Mouse (Mus musculus) heart, adult 8-10 months (tissue): ENCODE measurements around the gene Nradd. TPM values are rescaled to one million over a fixed set of nuclear protein-coding genes. Genes with fewer than 3 reads are reported as not detected.

Source experiments
- DNase-seq: peaks from one replicate; pipeline ENCODE4 v3.0.0; 2022; ENCODE audit warnings: low spot score
- total RNA-seq, 4 experiments: library from RNA; stranded (reverse); gene quantifications; 2 replicates each; pipeline ENCODE4 v1.2.4; 2022

Gene Nradd
- total RNA-seq, 4 experiments from 2014 or later = 0.79 to 1.4 (median 0.97) TPM

DNA sequence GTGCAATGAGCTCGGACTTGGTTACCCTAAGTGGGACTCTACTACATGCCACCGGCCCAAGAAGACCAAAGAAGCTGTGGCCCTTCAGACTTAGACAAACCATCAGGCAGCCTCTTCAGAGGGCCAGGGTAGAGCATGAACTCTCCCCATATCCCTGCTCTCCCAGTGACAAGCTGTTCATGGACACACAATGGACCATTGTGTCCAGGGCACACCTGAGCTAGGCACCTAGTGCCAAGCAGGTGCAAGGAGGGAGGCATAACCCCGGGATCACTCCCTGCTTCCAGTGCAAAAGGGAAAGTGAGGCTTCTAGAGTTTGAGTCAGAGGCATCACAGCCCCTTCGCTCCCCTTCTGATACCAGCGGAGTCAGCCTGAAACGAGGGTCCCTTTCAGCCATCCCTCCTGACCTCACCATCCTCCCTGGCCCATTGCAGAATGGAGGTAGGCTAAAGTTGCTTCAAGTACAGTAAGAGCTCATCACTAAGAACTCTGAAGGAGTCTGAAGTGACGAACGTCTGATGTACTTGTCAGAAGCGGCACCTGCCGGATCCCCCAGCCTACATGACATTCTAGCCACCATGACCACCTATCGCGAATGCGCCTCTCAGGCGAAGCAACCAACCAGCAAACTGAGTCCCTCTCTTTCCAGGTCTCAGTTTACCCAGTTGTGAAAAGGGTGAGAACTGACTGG lies 28.9 kb upstream of the Nradd start:
- DNase-seq = no peak

DNA sequence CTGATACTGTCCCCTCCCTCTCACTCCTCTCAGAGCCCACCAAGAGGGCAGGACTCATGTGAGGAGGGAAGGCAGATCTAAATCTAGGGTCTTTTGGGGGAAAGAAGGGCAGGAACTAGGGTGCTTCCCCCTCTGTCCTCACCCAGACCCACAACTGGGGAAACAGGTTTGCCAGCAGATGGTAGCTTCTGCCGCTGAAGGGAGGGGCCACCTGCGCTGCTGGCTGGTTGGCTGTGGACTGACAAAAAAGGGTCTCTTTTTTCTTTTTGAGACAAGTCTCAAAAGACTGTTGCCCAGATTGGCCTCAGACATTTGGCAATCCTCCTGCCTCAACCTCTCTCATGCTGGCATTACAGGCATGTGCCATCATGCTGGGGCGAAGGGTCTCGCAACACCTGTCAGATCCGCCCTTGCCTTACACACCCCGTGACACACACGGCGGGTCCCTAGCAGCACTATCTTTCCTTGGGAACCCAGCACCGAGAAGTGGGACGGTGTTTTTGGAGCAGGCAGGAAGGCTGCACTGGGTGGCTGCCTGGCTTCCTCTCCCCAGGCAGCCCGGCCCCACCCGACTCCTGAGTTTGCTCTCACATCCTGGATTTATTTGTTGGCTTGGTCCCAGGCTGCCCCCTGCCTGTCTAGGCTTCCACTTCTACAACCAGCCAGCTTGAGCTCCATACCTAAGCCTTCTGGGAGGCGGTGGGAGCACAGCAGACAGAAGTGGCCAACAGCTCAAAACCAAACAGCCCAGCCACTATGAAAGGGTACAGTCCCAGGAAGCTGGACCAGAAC lies 27.9 kb upstream of the Nradd start:
- peak; percentile 68 for DNase-seq

DNA sequence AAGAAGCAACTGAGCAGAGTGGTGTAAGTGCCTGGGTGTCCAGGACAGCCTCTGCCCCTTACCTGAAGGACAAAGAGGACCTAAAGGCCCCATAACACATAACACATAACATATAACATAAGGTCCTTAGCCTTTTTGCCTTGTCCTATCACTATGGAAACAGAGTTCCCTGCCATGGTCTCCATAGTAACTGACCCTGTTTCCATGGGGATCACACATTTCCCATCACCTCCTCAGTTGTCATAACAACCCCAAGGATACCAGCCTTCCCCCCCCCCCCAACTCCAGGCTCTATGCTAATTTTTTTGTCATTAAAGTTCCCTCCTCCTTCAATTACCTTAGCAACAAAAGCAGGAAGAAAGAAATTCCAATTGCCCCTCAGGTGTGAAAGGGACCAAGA lies 25.5 kb upstream of the Nradd start:
- DNase-seq = no peak

DNA sequence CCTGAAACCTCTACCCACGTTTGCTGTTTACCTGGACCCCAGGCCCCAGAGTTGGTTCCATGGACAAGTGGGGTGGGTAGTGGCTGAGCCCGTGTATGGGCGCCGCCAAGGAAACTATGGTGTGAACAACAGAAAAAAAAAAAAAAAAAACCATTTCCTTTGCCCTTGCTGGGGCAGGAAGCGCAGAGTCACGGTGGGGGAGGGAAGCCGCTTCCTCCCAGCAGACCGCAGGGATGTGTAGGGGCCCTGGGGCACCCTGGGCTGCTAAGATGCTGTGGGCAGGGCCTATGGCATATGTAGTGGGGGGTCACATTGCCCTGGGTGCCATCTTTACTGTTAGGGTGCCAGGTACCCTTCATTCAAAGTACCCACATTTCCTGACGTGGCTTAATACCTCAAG lies 21.0 kb upstream of the Nradd start:
- no peak for DNase-seq

DNA sequence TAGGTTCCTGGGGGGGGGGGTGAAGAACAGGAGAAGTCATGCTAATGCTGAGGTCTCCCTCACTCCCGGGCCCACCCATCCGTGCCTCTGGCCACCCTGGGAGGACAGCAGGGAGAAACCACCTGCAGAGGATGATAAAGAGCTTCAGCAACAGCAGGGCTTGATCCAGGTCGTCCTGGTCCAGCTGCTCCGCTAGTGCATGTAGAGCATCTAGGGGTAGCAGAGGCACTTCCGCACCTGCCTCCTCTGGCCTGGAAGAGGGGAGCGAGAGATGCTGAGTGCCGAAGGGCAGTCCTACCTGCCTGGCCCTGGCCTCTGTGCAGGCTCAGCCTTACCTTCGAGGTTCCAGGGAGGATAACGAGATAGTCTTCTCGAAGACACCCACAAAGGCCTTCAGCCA lies 20.0 kb upstream of the Nradd start:
- no peak for DNase-seq

DNA sequence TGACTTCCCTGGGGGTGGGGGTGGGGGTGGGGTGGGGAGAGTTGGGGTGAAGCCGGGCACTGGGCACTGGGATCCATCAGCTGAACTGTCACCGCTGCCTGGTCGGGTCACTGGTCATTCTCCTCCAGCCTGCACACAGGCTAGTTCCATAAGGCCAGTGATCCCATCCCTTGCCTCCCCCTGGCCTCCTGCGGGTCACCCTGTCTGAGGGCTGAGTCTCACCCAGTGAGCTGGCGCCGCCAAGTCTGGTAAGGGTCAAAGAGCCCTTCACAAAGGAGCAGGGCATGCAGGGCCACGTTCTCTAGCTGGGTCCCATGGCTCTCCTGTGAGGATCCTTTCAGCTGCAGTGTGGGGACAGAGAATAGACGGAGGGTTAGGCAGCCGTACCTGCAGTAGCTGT lies 19.5 kb upstream of the Nradd start:
- no peak for DNase-seq

DNA sequence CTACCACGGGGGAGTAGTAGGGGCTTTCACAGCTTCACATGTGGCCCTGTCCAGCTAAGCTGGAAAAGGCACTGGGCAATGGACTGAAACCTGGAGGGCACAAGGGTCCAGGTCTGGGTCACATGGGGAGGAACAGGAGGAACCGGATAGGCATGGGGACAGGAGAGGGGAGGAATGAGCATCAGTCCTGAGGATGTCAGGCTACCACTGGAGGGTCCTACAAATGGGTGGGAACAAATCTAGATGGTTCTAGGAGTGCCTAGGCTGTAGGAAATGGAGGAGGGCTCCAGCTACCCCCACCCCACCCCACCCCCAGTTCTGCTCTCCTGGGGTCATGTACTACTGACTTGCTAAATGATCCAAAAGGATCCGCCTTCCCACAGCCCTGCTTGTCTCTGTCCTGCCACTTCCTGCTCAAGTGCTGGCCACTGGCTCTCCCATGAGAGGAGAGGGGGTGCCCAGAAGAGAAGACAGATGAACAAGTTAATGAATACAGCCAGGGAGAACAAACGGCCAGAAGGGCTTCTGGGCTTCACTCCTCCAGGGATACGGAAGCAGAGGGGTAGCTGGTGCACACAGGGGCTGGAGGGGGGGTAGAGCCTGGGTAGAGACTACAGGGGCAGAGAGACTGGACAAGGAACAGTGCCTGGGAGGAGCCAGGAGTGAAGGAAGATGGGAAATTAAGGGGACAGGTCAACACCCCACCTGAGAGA lies 18.7 kb upstream of the Nradd start:
- DNase-seq = no peak

DNA sequence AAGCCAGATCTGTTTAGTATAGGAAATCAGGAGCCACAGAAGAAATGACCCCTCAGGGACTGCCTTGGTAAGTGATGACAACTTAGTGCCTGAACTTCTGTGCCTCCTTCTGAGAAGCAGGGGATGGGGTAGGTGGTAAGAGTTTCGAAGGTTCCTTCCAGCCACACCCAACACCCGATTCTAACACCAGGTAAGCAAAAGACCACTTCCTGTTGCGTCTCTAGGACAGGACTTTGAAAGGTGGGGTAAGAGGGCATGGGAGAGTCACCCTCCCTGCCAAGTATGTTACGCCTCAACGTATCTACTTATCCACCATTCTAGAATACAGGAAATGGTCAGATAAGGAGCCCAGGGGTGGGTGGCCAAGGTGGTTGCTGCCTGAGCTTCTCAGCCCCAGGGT lies 16.8 kb upstream of the Nradd start:
- no peak for DNase-seq

DNA sequence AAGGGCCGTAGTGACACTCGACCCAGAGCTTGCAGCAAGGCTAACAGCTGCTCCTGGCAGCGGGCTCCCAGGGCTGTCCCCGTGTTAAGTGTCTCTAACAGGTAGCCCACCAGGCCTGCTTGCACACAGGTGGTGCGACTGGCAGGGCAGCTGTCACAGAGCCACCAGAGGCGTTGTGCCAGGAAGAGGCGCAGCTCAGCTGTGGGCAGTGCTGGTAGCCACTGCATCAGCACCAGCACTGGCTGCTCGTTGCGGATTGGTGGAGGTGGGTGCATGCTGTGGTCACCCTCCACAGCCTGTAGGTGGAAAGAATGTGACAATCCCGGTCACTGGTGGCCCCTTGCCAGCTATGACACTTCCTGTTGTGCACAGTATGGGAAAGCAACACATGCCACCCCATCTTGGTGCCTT lies 14.4 kb upstream of the Nradd start:
- no peak for DNase-seq

DNA sequence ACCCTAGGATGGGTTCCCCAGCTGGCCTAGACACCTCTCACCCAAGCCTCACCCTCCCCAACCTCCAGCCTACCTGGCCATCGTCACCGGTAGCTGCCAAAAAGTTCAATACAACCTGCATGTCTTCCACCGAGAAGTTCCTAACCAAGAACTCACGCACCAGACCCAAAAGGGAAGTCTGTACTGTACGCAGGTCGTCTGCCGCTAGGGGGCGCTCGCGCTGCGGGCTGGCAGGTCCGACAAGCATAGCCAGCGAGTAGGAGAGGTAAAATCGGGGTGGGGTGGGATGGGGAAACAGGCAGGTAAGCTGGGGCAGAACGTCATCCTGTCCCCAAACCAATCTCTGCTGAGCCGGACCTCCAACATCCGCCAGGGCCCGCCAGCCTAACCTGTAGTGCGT lies 11.0 kb upstream of the Nradd start:
- peak; percentile 84 for DNase-seq

DNA sequence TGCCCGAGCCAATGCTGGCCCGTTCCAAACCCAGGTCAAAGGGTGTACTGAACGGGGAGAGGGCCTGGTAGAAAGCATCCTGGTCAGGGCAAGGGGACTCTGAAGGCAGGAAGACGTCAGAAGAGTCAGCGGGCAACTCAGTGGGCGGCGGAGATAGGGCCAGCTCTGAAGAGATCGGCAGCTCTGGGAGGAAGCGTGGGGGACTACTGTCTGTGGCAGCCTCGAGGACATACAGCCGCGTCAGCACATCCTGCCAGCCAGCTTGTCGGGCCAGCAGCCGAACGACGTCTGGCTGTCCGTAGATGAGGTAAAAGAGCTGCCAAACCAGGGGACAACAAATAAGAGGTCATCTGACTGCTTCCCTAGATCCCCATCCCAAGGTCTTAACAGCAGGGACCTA lies 9.6 kb upstream of the Nradd start:
- DNase-seq = no peak

DNA sequence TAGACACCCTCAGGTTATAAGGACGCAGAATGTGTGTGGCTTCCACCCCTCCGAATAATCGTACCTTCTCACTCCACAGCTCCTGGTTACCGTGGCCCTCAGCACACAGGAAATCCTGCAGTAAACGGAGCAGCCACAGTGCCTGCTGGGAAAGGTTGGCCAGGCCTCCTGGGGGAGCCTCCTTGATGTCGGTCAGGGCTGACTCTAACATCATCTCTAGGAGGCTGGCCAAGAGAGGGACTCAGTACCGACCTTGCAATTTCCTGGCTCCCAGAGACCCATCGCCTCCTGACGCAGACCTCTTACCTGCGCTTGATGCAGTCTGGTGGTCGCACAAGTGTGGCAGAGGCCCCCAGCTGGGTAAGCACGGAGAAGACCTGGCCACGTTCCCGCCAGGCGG lies 8.4 kb upstream of the Nradd start:
- no peak for DNase-seq

DNA sequence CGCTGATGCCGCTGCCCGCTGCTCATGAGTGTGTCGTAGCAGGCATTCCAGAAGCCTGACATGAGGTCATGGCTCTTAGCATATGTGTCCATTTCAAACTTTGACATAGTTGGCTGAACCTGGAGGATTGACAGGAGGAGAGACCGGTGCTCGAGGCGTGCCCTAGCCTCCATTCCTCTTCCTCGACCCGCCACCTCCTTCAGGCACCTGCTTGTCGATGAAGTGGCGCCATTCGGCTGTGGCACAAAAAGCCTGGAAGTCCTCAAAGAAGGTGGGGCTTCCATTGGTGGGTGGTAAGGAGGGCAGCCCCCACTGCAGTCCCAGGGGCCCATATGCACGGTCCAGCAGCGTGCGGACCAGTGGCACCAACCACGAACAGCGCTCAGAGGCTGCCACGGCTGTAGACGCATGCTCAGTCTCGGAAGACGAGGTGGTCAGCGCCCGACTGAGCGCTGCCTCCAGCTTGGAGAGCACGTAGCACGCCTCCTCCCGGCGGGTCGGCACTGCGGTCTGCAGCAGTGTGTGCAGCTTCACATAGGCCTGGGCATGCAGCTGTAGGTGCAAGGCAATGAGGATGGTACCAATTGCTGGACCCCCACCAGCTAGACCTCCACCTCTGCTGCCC lies 7.5 kb upstream of the Nradd start:
- no peak for DNase-seq

DNA sequence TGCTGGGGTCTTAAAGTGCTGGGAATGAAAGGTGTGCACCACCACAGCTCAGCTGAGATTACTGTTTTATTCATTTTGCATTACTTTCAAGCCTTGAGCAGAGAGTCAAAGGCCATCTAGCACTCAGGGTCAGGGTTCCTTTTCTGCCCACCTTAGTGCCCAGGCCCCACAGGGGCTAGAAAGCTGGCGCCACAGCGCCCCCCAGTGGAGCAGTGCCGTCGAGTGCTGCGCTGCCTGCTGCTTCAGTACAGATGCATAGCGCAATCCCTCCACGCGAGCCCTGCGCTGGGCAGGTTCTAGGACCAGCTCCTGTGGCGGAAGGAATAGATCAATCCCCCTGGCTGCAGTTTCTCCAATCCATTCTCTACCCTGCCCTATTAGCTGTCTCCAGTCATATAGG lies 6.9 kb upstream of the Nradd start:
- DNase-seq = no peak

DNA sequence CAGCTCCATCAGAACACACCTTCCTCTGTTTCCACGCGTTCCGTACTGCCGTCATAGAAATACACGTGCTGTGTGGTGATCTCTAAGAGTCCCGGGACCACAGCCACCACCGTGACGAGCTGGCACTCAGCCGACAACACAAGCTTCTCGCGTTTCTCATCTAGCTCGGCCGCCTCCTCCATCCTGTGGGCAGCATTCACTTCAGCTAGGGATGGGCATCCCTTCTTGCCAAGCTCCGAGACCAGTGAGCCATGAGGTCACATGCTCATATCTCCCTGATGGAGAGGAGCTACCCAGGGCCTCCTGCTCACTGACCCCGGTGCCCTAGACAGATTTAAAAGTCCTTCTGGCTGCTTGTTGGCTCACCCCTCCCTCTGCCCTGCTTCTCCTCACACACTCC lies 5.9 kb upstream of the Nradd start:
- DNase-seq = no peak

DNA sequence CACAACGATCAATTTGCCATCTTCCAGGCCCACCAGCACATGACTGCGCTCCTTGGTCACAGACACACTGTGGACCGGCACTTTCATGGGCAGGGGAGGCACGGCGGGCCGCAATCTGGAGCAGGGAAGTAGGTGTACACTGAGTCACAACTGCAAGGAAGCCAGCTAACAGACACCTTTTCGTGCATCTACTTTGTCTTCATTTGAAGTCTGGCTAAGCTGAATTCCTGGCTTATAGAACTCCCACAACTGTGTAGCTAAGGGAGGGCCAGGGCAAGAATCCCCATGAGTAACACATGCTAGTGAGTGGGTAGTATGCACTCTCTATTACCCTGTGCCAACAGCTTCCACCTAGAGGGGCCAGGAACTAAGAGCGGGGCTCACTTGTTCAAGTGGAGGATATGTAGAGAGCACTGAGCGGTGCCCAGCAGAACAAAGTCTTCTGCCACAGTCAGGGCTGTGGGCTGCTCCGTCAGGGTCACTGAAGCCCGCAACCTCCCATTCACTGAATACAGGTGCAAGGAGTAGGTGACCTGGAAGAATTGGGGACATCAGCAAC lies 1.2 kb upstream of the Nradd start:
- no peak for DNase-seq

DNA sequence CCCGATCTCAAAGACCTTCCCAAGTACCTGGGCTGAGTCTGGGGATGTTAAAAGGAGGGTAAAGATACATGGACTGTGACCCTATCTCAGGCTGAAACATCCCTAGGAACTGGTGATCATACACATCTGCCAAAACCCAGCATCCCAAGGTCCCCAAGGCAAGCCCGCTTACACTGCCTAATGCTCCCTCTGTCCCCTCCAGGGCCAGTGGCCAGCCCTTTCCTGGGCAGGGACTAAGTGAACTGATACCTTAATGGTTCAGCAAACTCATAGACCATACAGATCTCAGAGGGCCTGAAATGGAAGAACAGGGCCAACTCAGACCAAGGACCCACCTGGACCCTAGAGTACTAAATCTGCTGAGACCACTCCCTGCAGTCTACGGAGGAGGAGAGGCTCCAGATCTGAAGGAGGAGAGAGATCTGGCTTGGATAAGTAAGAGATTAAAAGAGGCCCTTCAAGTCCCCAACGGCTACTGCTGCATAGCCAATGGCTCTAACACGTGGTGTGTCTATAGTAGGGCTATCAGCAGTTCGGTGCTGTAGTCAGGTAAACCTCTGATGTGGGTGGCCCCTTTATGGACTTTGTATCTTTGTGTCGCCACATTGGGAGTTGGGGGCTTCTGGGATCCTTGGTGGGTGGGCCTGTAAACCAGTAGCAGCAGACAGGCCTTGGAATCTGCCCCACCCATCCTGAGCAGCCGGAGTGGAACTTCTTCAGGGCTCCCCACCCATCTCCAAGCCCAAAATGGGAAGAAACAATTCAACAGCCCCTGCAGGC lies 646 bp downstream of the Nradd start:
- DNase-seq = no peak

DNA sequence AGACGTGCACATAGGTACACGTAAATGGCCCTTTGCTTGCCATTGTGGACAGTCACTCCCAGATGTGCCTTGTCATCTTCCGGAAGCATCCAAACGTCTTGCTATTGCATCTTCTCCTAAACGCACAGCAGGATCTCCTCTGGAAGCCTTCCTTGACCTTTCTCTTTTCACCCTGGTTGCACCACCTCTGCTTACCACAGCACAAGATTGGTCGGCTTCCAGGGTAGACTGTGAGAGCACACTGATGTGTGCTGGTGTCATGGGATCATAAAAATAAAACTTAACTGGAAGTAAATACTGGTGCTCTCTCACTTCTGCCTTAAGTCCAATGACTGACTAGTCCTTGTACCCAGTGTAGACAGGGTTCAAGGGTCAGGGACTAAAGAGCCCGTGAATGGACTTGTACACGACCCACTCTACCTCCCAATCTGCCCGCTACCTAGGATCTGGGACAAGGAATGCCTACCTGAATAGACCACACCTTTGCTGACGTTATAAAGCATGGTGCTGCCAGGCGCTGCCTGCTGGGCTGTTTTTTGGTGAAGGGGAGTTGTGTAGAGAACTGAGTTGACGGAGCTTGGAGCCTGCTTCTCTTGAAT lies 1.5 kb downstream of the Nradd start:
- no peak for DNase-seq

DNA sequence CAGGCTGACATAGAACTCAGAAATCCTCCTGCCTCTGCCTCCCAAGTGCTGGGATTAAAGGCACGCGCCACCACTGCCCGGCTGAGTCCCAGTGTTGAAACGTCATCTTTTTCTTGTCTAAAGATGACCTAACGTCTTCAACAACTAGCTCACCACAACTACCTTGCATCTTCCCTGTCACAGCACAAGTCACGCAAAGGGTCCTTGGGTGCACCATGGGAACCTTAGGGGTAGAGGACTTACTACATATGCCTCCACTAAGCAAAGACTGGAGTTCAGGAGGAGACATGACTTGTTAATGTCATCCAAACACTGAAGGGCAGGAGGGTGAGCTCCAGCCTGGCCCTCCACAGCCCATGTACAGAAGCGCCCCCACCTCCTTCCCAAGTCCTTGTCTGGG lies 3.6 kb downstream of the Nradd start:
- DNase-seq = no peak

DNA sequence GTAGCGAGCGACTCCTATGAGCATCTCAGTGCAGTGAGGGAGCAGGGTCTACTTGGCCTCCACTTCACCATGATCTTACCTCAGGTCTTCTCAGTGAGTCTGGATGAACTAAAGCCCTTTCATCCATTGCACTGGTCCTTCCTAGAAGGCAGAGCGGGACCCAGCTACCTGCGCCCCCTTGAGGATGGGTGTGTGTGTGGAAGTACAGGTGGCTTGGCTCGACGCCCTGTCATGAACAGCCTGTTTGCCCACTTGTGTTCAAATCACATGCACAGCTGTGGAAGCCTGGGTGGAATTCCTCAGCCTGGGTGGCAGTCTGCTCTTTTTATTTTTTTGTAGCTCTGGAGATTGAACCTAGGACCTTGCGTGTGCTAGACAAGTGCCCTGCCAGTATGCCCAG lies 4.1 kb downstream of the Nradd start:
- no peak for DNase-seq

DNA sequence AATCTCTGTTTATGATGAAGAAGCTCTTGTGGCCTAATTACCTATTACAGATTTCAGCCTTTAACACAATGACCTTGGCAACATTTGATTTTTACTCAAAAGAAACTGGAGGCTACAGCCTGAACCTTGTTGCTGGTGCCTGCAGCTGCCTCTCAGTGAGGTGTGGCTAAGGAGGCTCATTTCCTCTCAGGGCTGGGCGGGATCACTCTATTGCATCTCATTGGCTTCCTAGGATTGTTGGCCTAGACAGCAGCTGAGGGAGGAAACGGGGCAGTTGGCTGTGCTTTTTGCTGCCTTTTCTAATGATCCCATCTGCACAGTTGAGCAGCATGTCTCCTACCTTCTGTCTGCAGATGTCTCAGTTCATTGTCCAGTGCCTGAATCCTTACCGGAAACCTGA lies 7.2 kb downstream of the Nradd start:
- DNase-seq = peak; percentile 45
